In the genomic region with DNA sequence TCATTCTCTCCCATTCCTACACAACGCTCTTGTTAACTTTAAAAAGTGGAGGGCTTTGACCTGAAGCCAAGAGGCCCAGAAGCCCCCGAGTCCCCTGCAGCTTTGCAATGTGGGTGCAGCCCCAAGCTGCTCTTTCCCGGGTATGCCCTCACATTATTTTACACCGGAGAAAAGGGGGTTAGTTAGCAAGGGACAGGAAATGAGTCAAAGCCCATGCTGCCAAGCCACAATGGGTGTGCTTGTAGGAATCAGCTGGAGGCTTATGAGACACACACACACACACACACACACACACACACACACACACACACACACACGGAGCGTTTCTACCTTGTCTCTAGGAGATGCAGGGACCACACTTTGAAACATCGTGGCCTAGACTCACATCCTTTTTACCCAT, we compare ENCODE assay signal across 18 mouse cellular contexts.
DNase-seq lines count a peak whose midpoint lies in the region; ATAC-seq lines count a peak whose summit lies in the region.
"Had no signal": no experiment of that assay in that cellular context is flagged by ENCODE, and none has a peak within 500 bp of the region (broad histone marks: within the 10 kb centered on the region; RNA-seq: fewer than 3 reads in every experiment).

No protein-coding gene starts in this region.

- H3K9ac ChIP-seq in neural tube, embryonic 15.5 days (replicated peaks): no peak overlapping the region
- H3K9ac ChIP-seq in forebrain, embryonic 12.5 days: no peak overlapping the region
- H3K9ac ChIP-seq: embryonic facial prominence, embryonic 15.5 days; hindbrain, embryonic 12.5 days; kidney, embryonic 15.5 days; lung, embryonic 15.5 days had no signal

- H3K27me3 ChIP-seq in heart, embryonic 10.5 days (ENCODE audit: insufficient read depth, poor library complexity, severe bottlenecking): no peaks in the 10 kb centered on the region
- H3K27me3 ChIP-seq in neural tube, embryonic 15.5 days (replicated peaks): no peaks in the 10 kb centered on the region
- H3K27me3 ChIP-seq in forebrain, embryonic 12.5 days: no peaks in the 10 kb centered on the region
- H3K27me3 ChIP-seq: CH12.LX; embryonic facial prominence, embryonic 15.5 days; hindbrain, embryonic 12.5 days; kidney, embryonic 15.5 days; lung, embryonic 15.5 days; Patski had no signal

- intact Hi-C loops in heart, postnatal 25 days (cut with DNase I): no loop called here
- intact Hi-C loops in left cerebral cortex, postnatal 14 days (cut with DNase I): no loop called here

- H3K9me3 ChIP-seq in heart, embryonic 10.5 days: no peaks in the 10 kb centered on the region
- no peaks in the 10 kb centered on the region for H3K9me3 ChIP-seq in neural tube, embryonic 15.5 days (replicated peaks)
- H3K9me3 ChIP-seq in forebrain, embryonic 12.5 days: no peaks in the 10 kb centered on the region
- H3K9me3 ChIP-seq: embryonic facial prominence, embryonic 15.5 days; hindbrain, embryonic 12.5 days; kidney, embryonic 15.5 days; lung, embryonic 15.5 days had no signal

- H3K27ac ChIP-seq in heart, embryonic 10.5 days: peak overlapping the region; percentile 26; the same call in 1 of the 2 replicates
- peak overlapping the region; percentile 96 for H3K27ac ChIP-seq in macrophage
- no peak overlapping the region for H3K27ac ChIP-seq in neural tube, embryonic 15.5 days (replicated peaks)
- H3K27ac ChIP-seq in forebrain, embryonic 12.5 days: no peak overlapping the region
- H3K27ac ChIP-seq: embryonic facial prominence, embryonic 15.5 days; hindbrain, embryonic 12.5 days; kidney, embryonic 15.5 days; lung, embryonic 15.5 days had no signal

- DNase-seq in heart, embryonic 10.5 days (ENCODE audit: low spot score): no peak
- DNase-seq in heart, postnatal 25 days (ENCODE audit: low spot score): no peak
- DNase-seq in 3T3-L1 (ENCODE audit: low read depth, low spot score): peak; percentile 94
- DNase-seq in Muller cell, postnatal 12 days (ENCODE audit: inconsistent ontology term): peak; percentile 58
- no peak for DNase-seq in left cerebral cortex, postnatal 14 days (ENCODE audit: low spot score in 2 of 2)
- DNase-seq: right cerebral cortex, postnatal 14 days had no signal

- no peaks in the 10 kb centered on the region for H3K36me3 ChIP-seq in heart, embryonic 10.5 days
- H3K36me3 ChIP-seq in macrophage (ENCODE audit: inconsistent target): no peaks in the 10 kb centered on the region; the same call in 1 of the 2 replicates
- H3K36me3 ChIP-seq in neural tube, embryonic 15.5 days: no peaks in the 10 kb centered on the region
- H3K36me3 ChIP-seq in forebrain, embryonic 12.5 days (replicated peaks): no peaks in the 10 kb centered on the region
- H3K36me3 ChIP-seq: embryonic facial prominence, embryonic 15.5 days; hindbrain, embryonic 12.5 days; lung, embryonic 15.5 days had no signal

- peaks cover 43% of the 10 kb centered on the region for H3K4me1 ChIP-seq in heart, embryonic 10.5 days
- H3K4me1 ChIP-seq in neural tube, embryonic 15.5 days: peaks cover 12% of the 10 kb centered on the region
- H3K4me1 ChIP-seq in forebrain, embryonic 12.5 days: peaks cover 12% of the 10 kb centered on the region

- ATAC-seq in neural tube, embryonic 15.5 days (ENCODE audit: low FRiP score): no peak
- ATAC-seq in forebrain, embryonic 12.5 days (ENCODE audit: low FRiP score): no peak
- ATAC-seq: forebrain, embryonic 14.5 days had no signal

- H3K79me2 ChIP-seq in macrophage (ENCODE audit: inconsistent target): no peaks in the 10 kb centered on the region

- H3K4me2 ChIP-seq in neural tube, embryonic 15.5 days: no peak overlapping the region
- no peak overlapping the region for H3K4me2 ChIP-seq in forebrain, embryonic 12.5 days
- H3K4me2 ChIP-seq: embryonic facial prominence, embryonic 15.5 days; hindbrain, embryonic 12.5 days; kidney, embryonic 15.5 days; liver, embryonic 11.5 days; lung, embryonic 15.5 days; midbrain, embryonic 11.5 days had no signal

- 82% methylated on average over 7 of the region's 7 CpGs for WGBS in heart, embryonic 10.5 days
- 5% methylated on average over 5 of the region's 7 CpGs for WGBS in macrophage (ENCODE audit: missing documents)
- 77% methylated on average over 7 of the region's 7 CpGs for WGBS in neural tube, embryonic 15.5 days
- 90% methylated on average over 7 of the region's 7 CpGs for WGBS in forebrain, embryonic 12.5 days

- H3K4me3 ChIP-seq in heart, embryonic 10.5 days: no peak overlapping the region
- no peak overlapping the region for H3K4me3 ChIP-seq in macrophage (ENCODE audit: inconsistent target)
- no peak overlapping the region for H3K4me3 ChIP-seq in neural tube, embryonic 15.5 days (replicated peaks)
- no peak overlapping the region for H3K4me3 ChIP-seq in forebrain, embryonic 12.5 days (replicated peaks)
- H3K4me3 ChIP-seq: embryonic facial prominence, embryonic 15.5 days; hindbrain, embryonic 12.5 days; kidney, embryonic 15.5 days; lung, embryonic 15.5 days had no signal

Comparison
In these comparisons a context has a peak if more than half of its experiments do, and no peak if none do; other contexts are left out.
1. DNase-seq: peak in 3T3-L1 (single experiment) and Muller cell, postnatal 12 days (single experiment); none in heart, embryonic 10.5 days (single experiment), heart, postnatal 25 days (single experiment) and left cerebral cortex, postnatal 14 days (0 of 2).
2. H3K27ac ChIP-seq: peak in heart, embryonic 10.5 days (single experiment) and macrophage (single experiment); none in neural tube, embryonic 15.5 days (single experiment) and forebrain, embryonic 12.5 days (single experiment).